Mouse (Mus musculus): ENCODE results near the gene Tubd1. TPM values are rescaled to one million over a fixed set of nuclear protein-coding genes. Genes with fewer than 3 reads are reported as not detected.

The Tubd1 gene
- 7.0 TPM for polyA plus RNA-seq (2015; fragmentation: Illumina TruSeq; extraction: RNeasy Lipid Tissue Mini Kit (QIAGEN cat#74804); ENCODE audit: low read depth, low replicate concordance)

DNA sequence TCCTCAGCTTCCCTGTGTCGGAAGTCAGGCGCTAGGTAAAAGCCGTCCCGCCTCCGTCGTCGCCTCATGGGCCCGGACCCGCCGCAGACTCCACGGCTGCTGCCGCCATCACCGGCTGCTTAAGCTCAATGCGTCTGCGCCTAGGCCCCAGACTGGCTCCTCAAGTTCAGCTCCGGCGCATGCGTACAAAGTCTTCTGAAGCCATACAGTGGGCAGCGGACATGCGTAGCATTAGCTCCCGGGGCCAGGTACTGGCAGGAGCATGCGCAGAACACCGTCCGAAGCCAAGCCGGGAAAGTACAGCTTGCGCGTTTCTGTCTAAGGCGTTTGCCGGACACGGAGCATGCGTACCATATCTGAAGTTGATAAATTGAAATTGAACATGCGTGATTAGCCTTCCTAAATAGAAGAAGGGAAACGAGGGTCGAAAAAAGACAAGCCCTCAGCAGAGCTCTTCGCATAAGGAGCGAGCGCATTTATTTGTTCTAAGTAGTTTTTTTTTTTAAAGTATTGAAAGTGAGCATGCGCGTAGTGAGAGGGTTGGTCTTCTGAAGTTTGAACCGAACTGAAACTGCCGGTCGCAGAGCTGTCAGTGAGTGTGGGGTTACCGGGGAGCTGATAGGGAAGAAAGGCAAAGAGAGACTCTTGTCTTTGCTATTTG lies at the start of gene Tubd1, which contains the start of gene Rps6kb1:
Gene Tubd1, plus strand, starts transcription at position 353 of the 661 bp plus-strand sequence.
Gene Rps6kb1, minus strand, starts transcription at position 167 of the 661 bp plus-strand sequence.

Other genes starting within 250 kb of the Tubd1 start
- gene Med13, start 187.4 kb upstream of the Tubd1 start, polyA plus RNA-seq (2015; fragmentation: Illumina TruSeq; extraction: RNeasy Lipid Tissue Mini Kit (QIAGEN cat#74804); ENCODE audit: low read depth, low replicate concordance): 18.9 TPM
- gene Rnft1, start 60.3 kb upstream of the Tubd1 start, polyA plus RNA-seq (2015; fragmentation: Illumina TruSeq; extraction: RNeasy Lipid Tissue Mini Kit (QIAGEN cat#74804); ENCODE audit: low read depth, low replicate concordance): 19.1 TPM
- gene Rps6kb1, start 186 bp upstream of the Tubd1 start, polyA plus RNA-seq (2015; fragmentation: Illumina TruSeq; extraction: RNeasy Lipid Tissue Mini Kit (QIAGEN cat#74804); ENCODE audit: low read depth, low replicate concordance): 30.5 TPM
- gene Vmp1, start 138.8 kb downstream of the Tubd1 start, polyA plus RNA-seq (2015; fragmentation: Illumina TruSeq; extraction: RNeasy Lipid Tissue Mini Kit (QIAGEN cat#74804); ENCODE audit: low read depth, low replicate concordance): 246 TPM
- 12.9 TPM for gene Ptrh2, start 139.0 kb downstream of the Tubd1 start, polyA plus RNA-seq (2015; fragmentation: Illumina TruSeq; extraction: RNeasy Lipid Tissue Mini Kit (QIAGEN cat#74804); ENCODE audit: low read depth, low replicate concordance)
- gene Cltc, start 212.6 kb downstream of the Tubd1 start, polyA plus RNA-seq (2015; fragmentation: Illumina TruSeq; extraction: RNeasy Lipid Tissue Mini Kit (QIAGEN cat#74804); ENCODE audit: low read depth, low replicate concordance): 355 TPM